Mouse (Mus musculus) sigmoid colon, adult 10 weeks (tissue): Measurements from ENCODE around the gene Cdyl. TPM values are rescaled to one million over a fixed set of nuclear protein-coding genes. Genes with fewer than 3 reads are reported as not detected.

ENCODE experiments used
- polyA plus RNA-seq: library from polyadenylated mRNA; stranded (reverse); fragments of 350-450 nt; fragmentation: Illumina TruSeq; extraction: RNeasy Lipid Tissue Mini Kit (QIAGEN cat#74804); gene quantifications from one replicate; pipeline ENCODE4 v1.2.3, GENCODE M21; 2014; ENCODE audit warnings: low read depth, low replicate concordance

Cdyl gene
- 8.8 TPM for polyA plus RNA-seq

DNA sequence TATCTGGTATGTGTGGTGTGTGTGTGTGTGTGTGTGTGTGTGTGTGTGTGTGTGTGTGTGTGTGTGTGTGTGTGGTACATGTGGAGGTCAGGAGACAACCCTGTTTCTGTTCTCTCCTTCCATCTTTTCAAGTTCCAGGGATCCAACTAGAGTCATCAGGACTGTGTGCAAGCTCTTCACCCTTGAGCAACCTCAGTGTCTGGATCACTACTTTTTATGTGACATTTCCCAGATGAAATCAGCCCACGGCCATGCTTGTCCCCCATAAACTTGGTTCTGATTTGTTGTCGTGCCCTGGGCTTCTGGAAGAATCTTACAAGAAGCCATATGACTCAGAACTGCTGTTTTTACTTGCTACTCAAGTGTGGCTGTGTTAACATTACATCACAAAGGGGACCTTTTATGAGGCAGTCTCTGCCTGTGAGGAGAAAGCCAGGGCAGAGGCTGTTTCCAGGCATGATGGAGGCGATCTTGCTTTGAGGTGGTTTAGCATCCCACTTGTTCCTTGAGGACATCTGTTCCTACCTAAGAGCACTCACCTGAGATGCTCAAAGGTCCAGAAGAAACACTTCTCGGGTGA lies at the start of gene Cdyl:
Gene Cdyl (plus strand): TSS at position 428 of the 580 bp plus-strand sequence.

DNA sequence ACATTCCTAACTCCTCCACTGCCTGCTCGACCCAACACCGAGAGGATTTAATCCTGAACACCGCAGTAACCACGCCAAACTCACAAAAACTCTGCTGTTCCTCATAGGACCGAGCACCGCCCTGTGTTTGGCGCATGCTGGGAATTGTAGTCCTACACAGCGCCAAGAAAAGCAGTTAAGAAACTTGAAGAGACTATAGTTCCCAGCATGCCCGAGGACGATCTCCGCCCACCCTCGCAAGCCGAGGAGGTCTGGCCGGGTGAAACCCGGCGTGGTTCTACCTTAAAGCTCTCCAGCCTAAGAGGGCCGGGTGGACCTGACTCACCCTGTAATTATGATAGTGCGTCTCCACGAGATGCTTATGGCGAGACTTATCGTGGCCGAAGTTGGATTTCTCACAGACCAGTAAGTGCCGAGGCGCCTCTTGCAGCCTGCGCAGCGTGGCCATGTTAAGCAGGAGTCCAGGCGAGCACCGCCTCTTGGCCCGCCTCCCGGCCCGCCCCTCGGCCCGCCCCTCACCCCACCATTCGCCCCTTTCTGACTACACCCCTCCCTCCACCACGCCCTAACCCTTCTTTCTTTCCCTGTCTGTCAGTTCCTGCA lies 246.3 kb downstream of the Cdyl start, which contains the start of gene Rpp40:
Gene Rpp40 (minus strand): TSS at position 481 of the 603 bp plus-strand sequence.

Other genes with a start within 250 kb of the Cdyl start
- 5.7 TPM for gene Rpp40, start 246.5 kb downstream of the Cdyl start, polyA plus RNA-seq